Mouse (Mus musculus): ENCODE measurements at regions not wholly inside any gene's neighbourhood (a gene's known extent, or its start where the extent isn't known, plus 50 kb on each side); places are given as distances from the start of the nearest gene placed in this dataset.
A peak's percentile ranks its signal among the peaks of the same experiment; 100 is the strongest.

DNA sequence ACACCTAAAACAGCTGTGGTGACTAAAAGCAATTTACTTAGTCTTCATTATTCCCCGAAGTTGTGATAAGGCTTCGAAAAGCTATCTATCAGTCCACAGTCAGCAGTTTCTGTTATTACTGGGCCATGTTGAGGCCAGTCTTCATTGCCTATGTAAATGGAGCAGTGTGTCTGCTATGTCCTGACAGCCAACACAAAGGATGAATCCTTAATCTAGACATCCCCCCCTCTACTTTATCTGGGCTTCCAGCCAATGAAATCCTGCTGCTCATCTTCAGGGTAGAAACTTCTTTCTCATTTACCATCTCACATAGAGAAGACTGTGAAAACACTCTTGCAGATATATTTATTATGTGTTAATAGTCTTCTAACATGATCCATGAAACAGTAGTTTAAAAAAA lies 1817.9 kb upstream of the Tmeff2 start:
- no peak for DNase-seq (ENCODE audit: low spot score)

DNA sequence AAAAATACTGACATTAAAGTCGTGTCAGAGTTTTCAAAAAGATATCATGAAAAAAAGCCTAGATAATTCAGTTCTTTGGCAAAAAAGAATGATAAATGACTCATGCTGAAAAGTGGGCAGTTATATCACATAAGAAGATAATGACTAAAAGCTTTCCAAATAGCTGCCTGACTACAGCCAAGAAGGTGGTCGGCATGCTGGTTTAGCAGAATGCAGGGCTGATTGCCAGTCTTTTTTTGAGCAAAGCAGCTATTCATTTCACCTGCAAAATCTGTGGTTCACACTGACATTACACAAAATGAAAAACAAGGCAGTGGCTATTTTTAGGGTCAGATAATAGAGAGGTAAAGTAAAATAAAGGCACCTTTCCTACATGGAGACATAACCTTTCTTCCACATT lies 1800.9 kb upstream of the Tmeff2 start:
- peak; percentile 4 for DNase-seq (ENCODE audit: low spot score)

DNA sequence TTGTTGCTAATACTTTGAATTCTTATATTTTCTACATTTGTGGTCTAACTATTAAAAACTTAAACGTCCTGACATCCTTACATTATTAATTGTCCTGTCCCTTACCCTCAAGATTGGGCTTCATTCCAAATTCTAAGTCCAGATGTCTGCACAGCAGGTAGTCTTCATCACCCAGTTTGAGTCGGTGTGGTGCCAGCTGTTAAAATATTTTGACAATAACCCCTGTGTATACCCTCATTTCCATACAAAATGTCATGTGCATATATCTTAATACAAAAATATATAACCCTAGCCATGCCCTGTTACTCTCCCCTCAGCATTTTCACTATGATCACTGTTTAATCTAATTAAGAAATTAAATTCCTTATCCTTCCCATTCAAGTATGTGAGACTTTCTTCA lies 1791.4 kb upstream of the Tmeff2 start:
- DNase-seq (ENCODE audit: low spot score) = no peak

DNA sequence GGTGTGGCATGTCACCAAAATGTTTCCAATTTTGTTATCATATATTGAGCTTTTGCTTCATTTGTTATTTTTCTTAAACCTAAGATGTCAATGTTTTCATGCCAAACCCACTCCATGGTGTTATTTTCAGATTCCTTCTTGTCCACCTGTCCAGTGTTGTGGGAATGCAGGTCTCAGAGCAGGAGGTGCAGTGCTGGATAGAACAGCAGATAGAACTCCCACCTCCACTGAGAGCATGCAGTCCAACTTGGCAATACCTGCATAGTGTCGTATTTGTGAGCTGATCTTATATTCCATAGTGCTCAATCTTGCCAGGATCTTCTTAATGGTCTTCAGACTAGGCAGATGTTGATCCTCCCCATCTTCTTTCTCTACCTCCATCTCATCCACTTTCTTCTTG lies 1790.9 kb upstream of the Tmeff2 start:
- DNase-seq (ENCODE audit: low spot score) = no peak
